In the genomic region with DNA sequence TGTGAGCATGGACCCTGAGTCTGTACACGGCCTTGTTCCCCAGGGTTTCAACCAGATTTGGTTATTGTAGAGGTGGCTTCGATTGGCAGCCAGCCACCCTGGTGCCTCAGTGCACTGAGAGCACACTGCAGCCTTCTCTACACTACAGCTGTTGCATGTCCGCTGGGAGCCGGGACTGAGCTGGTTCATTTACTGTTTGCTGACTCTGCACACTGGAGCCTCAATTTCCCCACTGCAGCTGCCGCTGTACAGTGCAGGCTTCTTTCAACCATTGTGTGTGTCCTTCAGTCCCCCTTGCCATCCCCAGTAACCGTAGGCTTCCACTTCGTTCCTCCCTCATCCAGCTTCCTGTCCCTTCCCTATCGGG, we compare ENCODE assay signal across 9 mouse cellular contexts. TPM values are rescaled to one million over a fixed set of nuclear protein-coding genes. Genes with fewer than 3 reads are reported as not detected.
DNase-seq lines count a peak whose midpoint lies in the region; ATAC-seq lines count a peak whose summit lies in the region.
"Had no signal": no experiment of that assay in that cellular context is flagged by ENCODE, and none has a peak within 500 bp of the region (broad histone marks: within the 10 kb centered on the region; RNA-seq: fewer than 3 reads in every experiment).

No protein-coding gene starts in this region.

- H3K9me3 ChIP-seq in megakaryocyte, embryonic 14.5 days: peaks cover under 1% of the 10 kb centered on the region; the same call in 1 of the 2 replicates
- H3K9me3 ChIP-seq in forebrain, embryonic 13.5 days (replicated peaks): no peaks in the 10 kb centered on the region
- no peaks in the 10 kb centered on the region for H3K9me3 ChIP-seq in liver, embryonic 11.5 days (ENCODE audit: control insufficient read depth, low read length)

- peaks cover 59% of the 10 kb centered on the region for H3K4me1 ChIP-seq in megakaryocyte, embryonic 14.5 days
- H3K4me1 ChIP-seq in forebrain, embryonic 13.5 days: peaks cover 62% of the 10 kb centered on the region
- peaks cover 54% of the 10 kb centered on the region for H3K4me1 ChIP-seq in liver, embryonic 11.5 days (replicated peaks; ENCODE audit: control insufficient read depth, insufficient read depth, low read length)

- H3K27me3 ChIP-seq in megakaryocyte, embryonic 14.5 days (replicated peaks): no peaks in the 10 kb centered on the region
- no peaks in the 10 kb centered on the region for H3K27me3 ChIP-seq in forebrain, embryonic 13.5 days
- no peaks in the 10 kb centered on the region for H3K27me3 ChIP-seq in liver, embryonic 11.5 days (replicated peaks; ENCODE audit: control insufficient read depth, insufficient read depth, low read length)

- peak; percentile 30 for DNase-seq in gastrocnemius, adult 18-20 months (ENCODE audit: low spot score)
- no peak for DNase-seq in gastrocnemius, postnatal 10 days
- DNase-seq in liver, embryonic 11.5 days (ENCODE audit: low spot score): no peak
- no peak for DNase-seq in adrenal gland, postnatal 36 days
- DNase-seq in adipocyte (ENCODE audit: low spot score): no peak

- 3% methylated on average over 8 of the region's 8 CpGs for WGBS in forebrain, embryonic 13.5 days
- WGBS in liver, embryonic 11.5 days: 20% methylated on average over 8 of the region's 8 CpGs

- peak overlapping the region; percentile 98 for H3K4me3 ChIP-seq in megakaryocyte, embryonic 14.5 days (replicated peaks)
- peak overlapping the region; percentile 72 for H3K4me3 ChIP-seq in forebrain, embryonic 13.5 days
- peak overlapping the region; percentile 94 for H3K4me3 ChIP-seq in liver, embryonic 11.5 days (ENCODE audit: low read depth, low read length)

- H3K27ac ChIP-seq in forebrain, embryonic 13.5 days: peak overlapping the region; percentile 98
- peak overlapping the region; percentile 80 for H3K27ac ChIP-seq in liver, embryonic 11.5 days (ENCODE audit: low read depth, low read length)

- no peak for ATAC-seq in megakaryocyte, adult 5-6 weeks (ENCODE audit: poor library complexity, severe bottlenecking)
- ATAC-seq in forebrain, embryonic 13.5 days: no peak
- ATAC-seq in liver, embryonic 11.5 days (replicated peaks; ENCODE audit: low FRiP score): peak; percentile 19; the same call in 1 of the 2 replicates

- peak overlapping the region; percentile 94 for H3K9ac ChIP-seq in forebrain, embryonic 13.5 days
- peak overlapping the region; percentile 96 for H3K9ac ChIP-seq in liver, embryonic 11.5 days (ENCODE audit: low read depth, low read length)

- peak overlapping the region; percentile 88 for H3K4me2 ChIP-seq in forebrain, embryonic 13.5 days
- peak overlapping the region; percentile 98 for H3K4me2 ChIP-seq in liver, embryonic 11.5 days

- H3K36me3 ChIP-seq in megakaryocyte, embryonic 14.5 days (replicated peaks; ENCODE audit: low read length): peaks cover 7% of the 10 kb centered on the region
- H3K36me3 ChIP-seq in forebrain, embryonic 13.5 days (ENCODE audit: poor library complexity, severe bottlenecking): no peaks in the 10 kb centered on the region
- H3K36me3 ChIP-seq in liver, embryonic 11.5 days (ENCODE audit: control insufficient read depth, insufficient read depth, low read length): no peaks in the 10 kb centered on the region

RNA-seq across cellular contexts. Expression of gene Thra, which starts 0.4 kb away (rescaled TPM):
- total RNA-seq in gastrocnemius, adult 18-20 months (2021): 10 to 100 TPM; 78.3 to 85.2 TPM
- total RNA-seq in gastrocnemius, postnatal 10 days (2021): 100 to 1,000 TPM; 149 to 169 TPM
- polyA plus RNA-seq in megakaryocyte, embryonic 14.5 days (2012; ENCODE audit: insufficient read depth, low replicate concordance): 37.6 and 38.9 TPM in 2 replicates
- total RNA-seq in megakaryocyte, adult 5-6 weeks (2015): 10.0 and 11.6 TPM in 2 replicates
- 8.0 and 9.0 TPM in 2 replicates for total RNA-seq in megakaryocyte, adult 5-6 weeks (2017)
- polyA plus RNA-seq in forebrain, embryonic 13.5 days (2015; fragmentation: Nextera tagmentation; extraction: Ambion mirVana): 93.5 and 95.2 TPM in 2 replicates
- 26.6 and 31.6 TPM in 2 replicates for polyA plus RNA-seq in liver, embryonic 11.5 days (2014; fragmentation: Nextera tagmentation; extraction: Ambion mirVana)
- 10 to 100 TPM; 69.2 to 91.7 TPM for total RNA-seq in adrenal gland, postnatal 36 days (2021)

RNA-seq across cellular contexts. Expression of gene Med24, which starts 10.8 kb away (rescaled TPM):
- total RNA-seq in gastrocnemius, adult 18-20 months (2021): 10 to 100 TPM; 48.1 to 53.3 TPM
- total RNA-seq in gastrocnemius, postnatal 10 days (2021): 10 to 100 TPM; 47.8 to 52.5 TPM
- 40.2 and 55.7 TPM in 2 replicates for polyA plus RNA-seq in megakaryocyte, embryonic 14.5 days (2012; ENCODE audit: insufficient read depth, low replicate concordance)
- 17.9 and 21.5 TPM in 2 replicates for total RNA-seq in megakaryocyte, adult 5-6 weeks (2015)
- total RNA-seq in megakaryocyte, adult 5-6 weeks (2017): 22.6 and 31.3 TPM in 2 replicates
- 79.0 and 86.0 TPM in 2 replicates for polyA plus RNA-seq in forebrain, embryonic 13.5 days (2015; fragmentation: Nextera tagmentation; extraction: Ambion mirVana)
- polyA plus RNA-seq in liver, embryonic 11.5 days (2014; fragmentation: Nextera tagmentation; extraction: Ambion mirVana): 61.9 and 63.6 TPM in 2 replicates
- 10 to 100 TPM; 46.9 to 52.0 TPM for total RNA-seq in adrenal gland, postnatal 36 days (2021)

RNA-seq across cellular contexts. Expression of gene Nr1d1, which starts 35.1 kb away (rescaled TPM):
- total RNA-seq in gastrocnemius, adult 18-20 months (2021): 100 to 1,000 TPM in 1 of 2 experiments, 10 to 100 TPM in 1; 74.0 to 126 TPM
- total RNA-seq in gastrocnemius, postnatal 10 days (2021): 10 to 100 TPM; 42.4 to 58.7 TPM
- 5.6 and 22.1 TPM in 2 replicates for polyA plus RNA-seq in megakaryocyte, embryonic 14.5 days (2012; ENCODE audit: insufficient read depth, low replicate concordance)
- total RNA-seq in megakaryocyte, adult 5-6 weeks (2015): 0.11 and 0.25 TPM in 2 replicates
- total RNA-seq in megakaryocyte, adult 5-6 weeks (2017): 0.12 and 0.37 TPM in 2 replicates
- polyA plus RNA-seq in forebrain, embryonic 13.5 days (2015; fragmentation: Nextera tagmentation; extraction: Ambion mirVana): 2.1 and 2.3 TPM in 2 replicates
- 2.1 and 2.7 TPM in 2 replicates for polyA plus RNA-seq in liver, embryonic 11.5 days (2014; fragmentation: Nextera tagmentation; extraction: Ambion mirVana)
- total RNA-seq in adrenal gland, postnatal 36 days (2021): 100 to 1,000 TPM; 116 to 171 TPM

RNA-seq across cellular contexts. Expression of gene Csf3, which starts 38.9 kb away (rescaled TPM):
- total RNA-seq in gastrocnemius, adult 18-20 months (2021): not detected
- total RNA-seq in gastrocnemius, postnatal 10 days (2021): not detected
- polyA plus RNA-seq in megakaryocyte, embryonic 14.5 days (2012; ENCODE audit: insufficient read depth, low replicate concordance): not detected in 2 replicates
- total RNA-seq in megakaryocyte, adult 5-6 weeks (2015): not detected in 2 replicates
- total RNA-seq in megakaryocyte, adult 5-6 weeks (2017): not detected in 2 replicates
- polyA plus RNA-seq in forebrain, embryonic 13.5 days (2015; fragmentation: Nextera tagmentation; extraction: Ambion mirVana): 0.12 TPM in 1 of 2 replicates, not detected in the other
- not detected in 2 replicates for polyA plus RNA-seq in liver, embryonic 11.5 days (2014; fragmentation: Nextera tagmentation; extraction: Ambion mirVana)
- not detected for total RNA-seq in adrenal gland, postnatal 36 days (2021)
- total RNA-seq: heart, postnatal 10 days had no signal

RNA-seq across cellular contexts. Expression of gene Msl1, which starts 55.3 kb away (rescaled TPM):
- 10 to 100 TPM; 50.5 to 56.4 TPM for total RNA-seq in gastrocnemius, adult 18-20 months (2021)
- 10 to 100 TPM; 62.6 to 74.1 TPM for total RNA-seq in gastrocnemius, postnatal 10 days (2021)
- polyA plus RNA-seq in megakaryocyte, embryonic 14.5 days (2012; ENCODE audit: insufficient read depth, low replicate concordance): 30.0 and 46.8 TPM in 2 replicates
- total RNA-seq in megakaryocyte, adult 5-6 weeks (2015): 73.7 and 74.9 TPM in 2 replicates
- 111 and 119 TPM in 2 replicates for total RNA-seq in megakaryocyte, adult 5-6 weeks (2017)
- 31.3 and 32.9 TPM in 2 replicates for polyA plus RNA-seq in forebrain, embryonic 13.5 days (2015; fragmentation: Nextera tagmentation; extraction: Ambion mirVana)
- polyA plus RNA-seq in liver, embryonic 11.5 days (2014; fragmentation: Nextera tagmentation; extraction: Ambion mirVana): 14.8 and 17.7 TPM in 2 replicates
- 100 to 1,000 TPM in 1 of 2 experiments, 10 to 100 TPM in 1; 94.2 to 106 TPM for total RNA-seq in adrenal gland, postnatal 36 days (2021)

Comparison
In these comparisons a context has a peak if more than half of its experiments do, and no peak if none do; other contexts are left out.
1. RNA of gene Thra, which starts 0.4 kb away (total RNA-seq): 149 to 169 TPM in gastrocnemius, postnatal 10 days, 69.2 to 91.7 TPM in adrenal gland, postnatal 36 days and 78.3 to 85.2 TPM in gastrocnemius, adult 18-20 months; 8.0 to 11.6 TPM in megakaryocyte, adult 5-6 weeks; every median in the first group is over 4 times any median in the second.
2. RNA of gene Nr1d1, which starts 35.1 kb away (total RNA-seq): 116 to 171 TPM in adrenal gland, postnatal 36 days, 74.0 to 126 TPM in gastrocnemius, adult 18-20 months and 42.4 to 58.7 TPM in gastrocnemius, postnatal 10 days; 0.11 to 0.37 TPM in megakaryocyte, adult 5-6 weeks; every median in the first group is over 10 times any median in the second.
3. Peak in every context shown above with its lines, with median percentiles within 50 percentile points of each other: H3K4me3 ChIP-seq.